In genomic region chr5:143360000-143360399, GRCm38 (mm10) we compare ENCODE assay signal across 11 mouse cellular contexts. TPM values are rescaled to one million over a fixed set of nuclear protein-coding genes. Genes with fewer than 3 reads are reported as not detected.
A peak's percentile ranks its signal among the peaks of the same experiment; 100 is the strongest.
DNase-seq lines count a peak whose midpoint lies in the region; ATAC-seq and TF ChIP-seq lines count a peak whose summit lies in the region.
"Had no signal": no experiment of that assay in that cellular context is flagged by ENCODE, and none has a peak within 500 bp of the region (broad histone marks: within the 10 kb centered on the region; RNA-seq: fewer than 3 reads in every experiment).

No protein-coding gene starts in this region.

- peaks cover 18% of the 10 kb centered on the region for H3K27me3 ChIP-seq in liver, adult 2 months (ENCODE audit: control insufficient read depth, insufficient read depth, low read length)
- H3K27me3 ChIP-seq in liver, embryonic 12.5 days (replicated peaks), result peaks cover 96% of the 10 kb centered on the region
- peaks cover 37% of the 10 kb centered on the region for H3K27me3 ChIP-seq in small intestine, adult 2 months (ENCODE audit: control insufficient read depth, insufficient read depth, low read length)

- 69% methylated on average over 5 of the region's 5 CpGs for WGBS in liver, adult 2 months
- 34% methylated on average over 5 of the region's 5 CpGs for WGBS in liver, embryonic 12.5 days (ENCODE audit: insufficient replicate concordance)
- WGBS in small intestine, adult 2 months, result 71% methylated on average over 5 of the region's 5 CpGs

- no peaks in the 10 kb centered on the region for H3K9me3 ChIP-seq in liver, embryonic 12.5 days (replicated peaks)
- H3K9me3 ChIP-seq: limb, embryonic 13.5 days had no signal

- H3K9ac ChIP-seq in liver, adult 2 months (ENCODE audit: low read depth, low read length), result no peak overlapping the region
- H3K9ac ChIP-seq in liver, embryonic 12.5 days, result no peak overlapping the region
- H3K9ac ChIP-seq: limb, embryonic 13.5 days had no signal

- DNase-seq in cerebellum, postnatal 10 days, result peak; percentile 56 to 64
- DNase-seq in cerebellum, adult 9-10 months, result no peak
- DNase-seq in liver, adult 2 months (ENCODE audit: extremely low read depth, low read depth, low spot score), result no peak
- DNase-seq in brain, embryonic 14.5 days (ENCODE audit: low read depth), result no peak
- DNase-seq in left cerebral cortex, postnatal 36 days (ENCODE audit: low spot score in 2 of 2), result no peak
- DNase-seq in lung, postnatal 14 days, result no peak
- DNase-seq: heart, postnatal 14 days had no signal

- ATAC-seq in liver, embryonic 12.5 days, result no peak

- H3K27ac ChIP-seq in liver, adult 2 months (replicated peaks; ENCODE audit: insufficient read depth, low read depth, low read length), result no peak overlapping the region
- no peak overlapping the region for H3K27ac ChIP-seq in liver, embryonic 12.5 days
- no peak overlapping the region for H3K27ac ChIP-seq in small intestine, adult 2 months (ENCODE audit: insufficient read depth, low read depth, low read length)
- H3K27ac ChIP-seq: limb, embryonic 13.5 days had no signal

- peak; percentile 24; the same call in 1 of the 2 replicates for TF ChIP-seq CTCF in liver, adult 2 months (IDR thresholded peaks at IDR 0.05; ENCODE audit: low read depth, low read length)
- TF ChIP-seq CTCF in brain, embryonic 14.5 days (IDR thresholded peaks at IDR 0.05; ENCODE audit: borderline replicate concordance, extremely low read depth, insufficient read depth, insufficient read length), result peak; percentile 50; the same call in 1 of the 2 replicates
- TF ChIP-seq CTCF in small intestine, adult 2 months (IDR thresholded peaks at IDR 0.05; ENCODE audit: extremely low read depth, insufficient read length, insufficient replicate concordance, low read depth, low read length), result peak; percentile 39; the same call in 1 of the 2 replicates

- H3K4me2 ChIP-seq in liver, embryonic 12.5 days, result no peak overlapping the region
- H3K4me2 ChIP-seq: limb, embryonic 13.5 days had no signal

- no peaks in the 10 kb centered on the region for H3K79me2 ChIP-seq in liver, adult 2 months (ENCODE audit: control insufficient read depth, insufficient read depth, low read length)

- no peak overlapping the region for H3K4me3 ChIP-seq in liver, adult 2 months (ENCODE audit: insufficient read depth, low read depth, low read length)
- H3K4me3 ChIP-seq in liver, embryonic 12.5 days, result no peak overlapping the region
- no peak overlapping the region for H3K4me3 ChIP-seq in small intestine, adult 2 months (ENCODE audit: low read depth, low read length)
- H3K4me3 ChIP-seq: limb, embryonic 13.5 days had no signal

- no peaks in the 10 kb centered on the region for H3K36me3 ChIP-seq in liver, adult 2 months (ENCODE audit: control insufficient read depth, insufficient read depth, low read length)
- H3K36me3 ChIP-seq in liver, embryonic 12.5 days, result no peaks in the 10 kb centered on the region
- H3K36me3 ChIP-seq in small intestine, adult 2 months (ENCODE audit: control insufficient read depth, insufficient read depth, low read length), result no peaks in the 10 kb centered on the region
- H3K36me3 ChIP-seq: limb, embryonic 13.5 days had no signal

- intact Hi-C loops in left cerebral cortex, postnatal 36 days (cut with DNase I), result no loop called here

- H3K4me1 ChIP-seq in liver, adult 2 months (ENCODE audit: control insufficient read depth, insufficient read depth, low read length), result no peaks in the 10 kb centered on the region
- peaks cover 13% of the 10 kb centered on the region; the same call in 1 of the 2 replicates for H3K4me1 ChIP-seq in liver, embryonic 12.5 days
- no peaks in the 10 kb centered on the region for H3K4me1 ChIP-seq in small intestine, adult 2 months (ENCODE audit: control insufficient read depth, insufficient read depth, insufficient read length, low read length)

- no peak for TF ChIP-seq POLR2A in liver, adult 2 months (IDR thresholded peaks at IDR 0.05; ENCODE audit: extremely low read depth, insufficient read depth, low read length)
- no peak for TF ChIP-seq POLR2A in brain, embryonic 14.5 days (IDR thresholded peaks at IDR 0.05; ENCODE audit: borderline replicate concordance, extremely low read depth, insufficient read depth, insufficient read length, poor library complexity, severe bottlenecking)
- no peak for TF ChIP-seq POLR2A in small intestine, adult 2 months (IDR thresholded peaks at IDR 0.05; ENCODE audit: low read depth, low read length)

RNA-seq across cellular contexts. Expression of gene Grid2ip, which starts 2.9 kb away (rescaled TPM):
- not detected in 2 replicates for total RNA-seq in liver, adult 2 months (2014; rRNA removed)
- polyA plus RNA-seq in liver, adult 2 months (2012; rRNA removed), result 0.13 TPM in 1 of 2 replicates, not detected in the other
- 0.04 TPM in 1 of 2 replicates, not detected in the other for polyA plus RNA-seq in liver, embryonic 12.5 days (2016; fragmentation: Nextera tagmentation; extraction: Ambion mirVana)
- 1.4 and 1.9 TPM in 2 replicates for polyA plus RNA-seq in brain, embryonic 14.5 days (2012; rRNA removed)
- polyA plus RNA-seq in small intestine, adult 2 months (2012; rRNA removed), result 0.09 and 0.22 TPM in 2 replicates
- 1 to 10 TPM; 1.5 to 2.7 TPM for total RNA-seq in left cerebral cortex, postnatal 36 days (2021)
- polyA plus RNA-seq: spleen, adult 2 months had no signal

RNA-seq across cellular contexts. Expression of gene Zdhhc4, which starts 30.9 kb away (rescaled TPM):
- total RNA-seq in liver, adult 2 months (2014; rRNA removed), result 13.0 and 14.0 TPM in 2 replicates
- 37.9 and 42.5 TPM in 2 replicates for polyA plus RNA-seq in liver, adult 2 months (2012; rRNA removed)
- polyA plus RNA-seq in liver, embryonic 12.5 days (2016; fragmentation: Nextera tagmentation; extraction: Ambion mirVana), result 41.9 and 42.9 TPM in 2 replicates
- 70.3 and 76.3 TPM in 2 replicates for polyA plus RNA-seq in brain, embryonic 14.5 days (2012; rRNA removed)
- 24.4 and 44.6 TPM in 2 replicates for polyA plus RNA-seq in small intestine, adult 2 months (2012; rRNA removed)
- total RNA-seq in left cerebral cortex, postnatal 36 days (2021), result 10 to 100 TPM; 38.6 to 46.2 TPM

RNA-seq across cellular contexts. Expression of gene Kdelr2, which starts 43.6 kb away (rescaled TPM):
- total RNA-seq in liver, adult 2 months (2014; rRNA removed), result 130 and 145 TPM in 2 replicates
- 114 and 122 TPM in 2 replicates for polyA plus RNA-seq in liver, adult 2 months (2012; rRNA removed)
- 171 and 174 TPM in 2 replicates for polyA plus RNA-seq in liver, embryonic 12.5 days (2016; fragmentation: Nextera tagmentation; extraction: Ambion mirVana)
- 58.0 and 68.0 TPM in 2 replicates for polyA plus RNA-seq in brain, embryonic 14.5 days (2012; rRNA removed)
- 163 and 240 TPM in 2 replicates for polyA plus RNA-seq in small intestine, adult 2 months (2012; rRNA removed)
- total RNA-seq in left cerebral cortex, postnatal 36 days (2021), result 10 to 100 TPM; 32.5 to 37.7 TPM

RNA-seq across cellular contexts. Expression of gene E130309D02Rik, which starts 44.8 kb away (rescaled TPM):
- total RNA-seq in liver, adult 2 months (2014; rRNA removed), result 4.3 and 6.8 TPM in 2 replicates
- 12.8 and 14.8 TPM in 2 replicates for polyA plus RNA-seq in liver, adult 2 months (2012; rRNA removed)
- 43.6 and 44.8 TPM in 2 replicates for polyA plus RNA-seq in liver, embryonic 12.5 days (2016; fragmentation: Nextera tagmentation; extraction: Ambion mirVana)
- 33.1 and 33.9 TPM in 2 replicates for polyA plus RNA-seq in brain, embryonic 14.5 days (2012; rRNA removed)
- 19.8 and 28.2 TPM in 2 replicates for polyA plus RNA-seq in small intestine, adult 2 months (2012; rRNA removed)
- total RNA-seq in left cerebral cortex, postnatal 36 days (2021), result 10 to 100 TPM; 24.8 to 27.9 TPM

Comparison
In these comparisons a context has a peak if more than half of its experiments do, and no peak if none do; other contexts are left out.
1. DNase-seq: peak in cerebellum, postnatal 10 days (2 of 2); none in cerebellum, adult 9-10 months (single experiment), liver, adult 2 months (single experiment), brain, embryonic 14.5 days (single experiment), left cerebral cortex, postnatal 36 days (0 of 2) and lung, postnatal 14 days (single experiment).
2. Peak in every context shown above with its lines, with median percentiles within 50 percentile points of each other: CTCF ChIP-seq.